Mouse (Mus musculus): ENCODE results near the gene Tspo. TPM values are rescaled to one million over a fixed set of nuclear protein-coding genes. Genes with fewer than 3 reads are reported as not detected.
A peak's percentile ranks its signal among the peaks of the same experiment; 100 is the strongest.

Gene Tspo
- polyA plus RNA-seq, 1 experiment from 2014 or later: 112 TPM

DNA sequence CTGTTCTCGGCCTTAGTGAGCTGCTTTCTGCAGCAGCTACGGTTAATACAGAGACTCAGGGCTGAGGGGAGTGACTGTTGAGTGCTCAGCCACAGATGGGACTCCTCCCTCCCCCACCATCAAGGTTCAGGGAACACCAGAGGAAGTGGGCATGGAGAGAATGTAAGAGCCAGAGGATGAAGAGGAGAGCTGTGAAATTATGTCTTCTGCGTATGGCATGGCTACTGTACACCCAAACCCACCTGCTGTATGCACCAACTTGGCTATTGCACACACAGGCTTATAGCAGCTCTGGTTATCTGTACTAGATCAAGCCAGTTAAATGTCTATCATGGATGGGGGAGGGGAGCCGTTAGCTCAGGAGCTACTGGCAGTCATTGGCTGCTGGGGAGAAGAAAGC lies 37.8 kb downstream of the Tspo start:
- H3K9me3 ChIP-seq (ENCODE audit: control insufficient read depth, low read length): no peaks in the 10 kb centered on the region
- H3K4me3 ChIP-seq (ENCODE audit: low read length): no peak overlapping the region
- H3K4me1 ChIP-seq (replicated peaks; ENCODE audit: control insufficient read depth, insufficient read depth, low read length): peaks cover 3% of the 10 kb centered on the region; the same call in 1 of the 2 replicates
- no peak overlapping the region for H3K9ac ChIP-seq (ENCODE audit: low read length)
- H3K27me3 ChIP-seq (ENCODE audit: control insufficient read depth, insufficient read depth, low read depth, low read length): no peaks in the 10 kb centered on the region
- no peak for ATAC-seq (ENCODE audit: low read depth)
- no peak overlapping the region for H3K27ac ChIP-seq (ENCODE audit: low read length)
- WGBS: 69% methylated on average over 4 of the region's 4 CpGs
- H3K36me3 ChIP-seq (ENCODE audit: control insufficient read depth, insufficient read depth, low read length): no peaks in the 10 kb centered on the region
- no peak overlapping the region for H3K4me2 ChIP-seq (ENCODE audit: low read depth, low read length)

GRCm38 (mm10) chr15:83602372-83603045 lies 39.1 kb downstream of the Tspo start:
- WGBS: 54% methylated on average over 13 of the region's 13 CpGs
- Histone ChIP-seq H3K9me3 (ENCODE audit: control insufficient read depth, low read length) (no peaks in the 10 kb centered on the region), H3K27ac (ENCODE audit: low read length) (peak overlapping the region; percentile 75), H3K4me1 (replicated peaks; ENCODE audit: control insufficient read depth, insufficient read depth, low read length) (peaks cover 3% of the 10 kb centered on the region; the same call in 1 of the 2 replicates), H3K36me3 (ENCODE audit: control insufficient read depth, insufficient read depth, low read length) (no peaks in the 10 kb centered on the region), H3K4me3 (ENCODE audit: low read length) (no peak overlapping the region), H3K9ac (ENCODE audit: low read length) (no peak overlapping the region), H3K4me2 (ENCODE audit: low read depth, low read length) (no peak overlapping the region), H3K27me3 (ENCODE audit: control insufficient read depth, insufficient read depth, low read depth, low read length) (no peaks in the 10 kb centered on the region)
- ATAC-seq (ENCODE audit: low read depth): peak; percentile 71

GRCm38 (mm10) chr15:83603046-83603396 lies 39.6 kb downstream of the Tspo start:
- Histone ChIP-seq H3K9ac (ENCODE audit: low read length) (no peak overlapping the region), H3K4me1 (replicated peaks; ENCODE audit: control insufficient read depth, insufficient read depth, low read length) (peaks cover 3% of the 10 kb centered on the region; the same call in 1 of the 2 replicates), H3K9me3 (ENCODE audit: control insufficient read depth, low read length) (no peaks in the 10 kb centered on the region), H3K36me3 (ENCODE audit: control insufficient read depth, insufficient read depth, low read length) (no peaks in the 10 kb centered on the region), H3K4me3 (ENCODE audit: low read length) (no peak overlapping the region), H3K27me3 (ENCODE audit: control insufficient read depth, insufficient read depth, low read depth, low read length) (no peaks in the 10 kb centered on the region), H3K27ac (ENCODE audit: low read length) (peak overlapping the region; percentile 75), H3K4me2 (ENCODE audit: low read depth, low read length) (no peak overlapping the region)
- no peak for ATAC-seq (ENCODE audit: low read depth)
- 77% methylated on average over 1 of the region's 1 CpGs for WGBS

DNA sequence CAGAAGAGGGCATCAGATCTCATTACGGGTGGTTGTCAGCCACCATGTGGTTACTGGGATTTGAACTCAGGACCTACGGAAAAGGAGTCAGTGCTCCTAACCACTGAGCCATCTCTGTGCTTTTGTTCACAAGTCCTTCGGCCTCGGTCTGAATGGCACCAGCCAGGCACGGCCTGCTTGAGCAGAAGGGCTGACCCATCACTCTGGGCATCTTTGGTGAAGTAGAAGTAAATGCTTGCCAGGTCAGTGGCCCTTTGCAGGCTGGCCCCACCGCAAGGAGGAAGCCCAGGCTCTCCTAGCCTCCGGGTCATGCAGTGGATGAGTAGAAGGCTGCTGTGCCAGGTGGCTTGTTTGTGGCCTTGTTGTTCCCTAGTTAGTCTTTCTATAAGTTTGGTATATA lies 40.0 kb downstream of the Tspo start:
- Histone ChIP-seq H3K9me3 (ENCODE audit: control insufficient read depth, low read length) (no peaks in the 10 kb centered on the region), H3K9ac (ENCODE audit: low read length) (no peak overlapping the region), H3K4me2 (ENCODE audit: low read depth, low read length) (no peak overlapping the region), H3K4me3 (ENCODE audit: low read length) (no peak overlapping the region), H3K27ac (ENCODE audit: low read length) (no peak overlapping the region), H3K36me3 (ENCODE audit: control insufficient read depth, insufficient read depth, low read length) (no peaks in the 10 kb centered on the region), H3K27me3 (ENCODE audit: control insufficient read depth, insufficient read depth, low read depth, low read length) (no peaks in the 10 kb centered on the region), H3K4me1 (replicated peaks; ENCODE audit: control insufficient read depth, insufficient read depth, low read length) (peaks cover 3% of the 10 kb centered on the region; the same call in 1 of the 2 replicates)
- WGBS: 91% methylated on average over 7 of the region's 7 CpGs
- no peak for ATAC-seq (ENCODE audit: low read depth)

GRCm38 (mm10) chr15:83606216-83606615 lies 42.8 kb downstream of the Tspo start:
- Histone ChIP-seq H3K9ac (ENCODE audit: low read length) (no peak overlapping the region), H3K9me3 (ENCODE audit: control insufficient read depth, low read length) (no peaks in the 10 kb centered on the region), H3K27me3 (ENCODE audit: control insufficient read depth, insufficient read depth, low read depth, low read length) (no peaks in the 10 kb centered on the region), H3K4me3 (ENCODE audit: low read length) (no peak overlapping the region), H3K4me2 (ENCODE audit: low read depth, low read length) (no peak overlapping the region), H3K27ac (ENCODE audit: low read length) (no peak overlapping the region), H3K36me3 (ENCODE audit: control insufficient read depth, insufficient read depth, low read length) (no peaks in the 10 kb centered on the region), H3K4me1 (replicated peaks; ENCODE audit: control insufficient read depth, insufficient read depth, low read length) (peaks cover 3% of the 10 kb centered on the region; the same call in 1 of the 2 replicates)
- ATAC-seq (ENCODE audit: low read depth): no peak
- 76% methylated on average over 11 of the region's 11 CpGs for WGBS

GRCm38 (mm10) chr15:83606700-83607099 lies 43.3 kb downstream of the Tspo start:
- H3K4me1 ChIP-seq (replicated peaks; ENCODE audit: control insufficient read depth, insufficient read depth, low read length): peaks cover 3% of the 10 kb centered on the region; the same call in 1 of the 2 replicates
- H3K9me3 ChIP-seq (ENCODE audit: control insufficient read depth, low read length): no peaks in the 10 kb centered on the region
- no peaks in the 10 kb centered on the region for H3K27me3 ChIP-seq (ENCODE audit: control insufficient read depth, insufficient read depth, low read depth, low read length)
- H3K27ac ChIP-seq (ENCODE audit: low read length): no peak overlapping the region
- no peak overlapping the region for H3K4me2 ChIP-seq (ENCODE audit: low read depth, low read length)
- 83% methylated on average over 8 of the region's 8 CpGs for WGBS
- no peak overlapping the region for H3K9ac ChIP-seq (ENCODE audit: low read length)
- no peak overlapping the region for H3K4me3 ChIP-seq (ENCODE audit: low read length)
- no peaks in the 10 kb centered on the region for H3K36me3 ChIP-seq (ENCODE audit: control insufficient read depth, insufficient read depth, low read length)
- no peak for ATAC-seq (ENCODE audit: low read depth)

DNA sequence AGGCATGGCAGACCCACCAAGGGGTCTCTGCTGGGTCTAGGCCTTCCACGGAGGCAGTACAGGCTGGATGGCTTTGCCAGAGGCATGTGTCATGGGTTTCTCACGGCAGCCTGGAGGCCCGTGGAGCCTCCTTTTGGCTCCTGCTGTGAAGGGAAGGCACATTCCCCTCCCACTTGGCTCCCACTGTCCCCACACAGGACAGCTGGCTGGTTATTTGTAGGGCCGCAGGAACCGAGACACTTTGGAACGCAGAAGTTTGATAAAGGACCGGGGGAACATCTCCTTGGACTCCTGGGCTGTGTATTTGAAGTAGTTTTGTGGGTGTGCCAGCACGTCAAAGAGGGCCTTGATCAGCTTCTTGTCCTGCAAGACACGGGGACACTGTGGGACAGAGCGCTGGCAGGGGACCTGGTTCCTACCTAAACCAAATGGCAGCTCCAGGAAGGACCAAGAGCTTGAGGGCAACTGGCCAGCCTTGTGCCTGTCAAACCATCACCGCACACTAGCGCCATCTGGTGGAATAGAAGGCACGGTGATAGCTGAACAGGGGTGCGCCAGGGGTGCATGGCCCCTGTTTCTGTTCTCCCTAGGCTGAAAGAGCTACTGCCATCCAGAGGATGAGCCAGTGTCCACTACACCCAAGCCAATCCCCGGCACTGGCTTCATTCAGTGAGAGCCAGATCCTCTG lies 43.9 kb downstream of the Tspo start:
- Histone ChIP-seq H3K27ac (ENCODE audit: low read length) (no peak overlapping the region), H3K9ac (ENCODE audit: low read length) (no peak overlapping the region), H3K4me3 (ENCODE audit: low read length) (no peak overlapping the region), H3K9me3 (ENCODE audit: control insufficient read depth, low read length) (no peaks in the 10 kb centered on the region), H3K36me3 (ENCODE audit: control insufficient read depth, insufficient read depth, low read length) (no peaks in the 10 kb centered on the region), H3K4me1 (replicated peaks; ENCODE audit: control insufficient read depth, insufficient read depth, low read length) (peaks cover 3% of the 10 kb centered on the region; the same call in 1 of the 2 replicates), H3K4me2 (ENCODE audit: low read depth, low read length) (no peak overlapping the region), H3K27me3 (ENCODE audit: control insufficient read depth, insufficient read depth, low read depth, low read length) (no peaks in the 10 kb centered on the region)
- 33% methylated on average over 15 of the region's 15 CpGs for WGBS
- ATAC-seq (ENCODE audit: low read depth): peak; percentile 56

DNA sequence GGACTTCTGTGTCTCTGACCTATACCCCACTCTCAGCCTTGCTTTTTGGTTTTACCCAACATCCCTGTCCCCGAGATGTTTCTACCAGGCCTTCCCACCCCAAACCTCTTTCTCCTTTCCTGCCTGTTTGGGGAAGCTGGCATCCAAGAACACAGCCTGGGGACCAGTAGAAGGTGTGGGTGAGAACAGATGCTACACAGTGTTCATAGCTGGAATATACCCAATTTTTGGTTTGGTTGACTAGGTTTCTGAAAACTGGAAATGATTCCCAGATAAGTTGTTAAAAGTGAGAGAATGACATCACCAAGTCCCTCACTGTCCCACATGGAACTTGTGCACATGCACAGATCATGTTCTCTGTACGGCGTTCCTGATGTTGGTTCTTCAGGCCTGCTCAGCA lies 51.9 kb downstream of the Tspo start:
- H3K9me3 ChIP-seq (ENCODE audit: control insufficient read depth, low read length): no peaks in the 10 kb centered on the region
- no peak overlapping the region for H3K27ac ChIP-seq (ENCODE audit: low read length)
- no peak overlapping the region for H3K4me2 ChIP-seq (ENCODE audit: low read depth, low read length)
- no peaks in the 10 kb centered on the region for H3K27me3 ChIP-seq (ENCODE audit: control insufficient read depth, insufficient read depth, low read depth, low read length)
- no peaks in the 10 kb centered on the region for H3K36me3 ChIP-seq (ENCODE audit: control insufficient read depth, insufficient read depth, low read length)
- no peaks in the 10 kb centered on the region for H3K4me1 ChIP-seq (replicated peaks; ENCODE audit: control insufficient read depth, insufficient read depth, low read length)
- 78% methylated on average over 3 of the region's 3 CpGs for WGBS
- ATAC-seq (ENCODE audit: low read depth): no peak
- H3K4me3 ChIP-seq (ENCODE audit: low read length): no peak overlapping the region
- no peak overlapping the region for H3K9ac ChIP-seq (ENCODE audit: low read length)
